Mouse (Mus musculus) midbrain, embryonic 16.5 days (tissue): ENCODE measurements around the gene Hsd17b2. TPM values are rescaled to one million over a fixed set of nuclear protein-coding genes. Genes with fewer than 3 reads are reported as not detected.
"Not testable (repeated sequence)": the region's sequence is repeated elsewhere in the genome, so short reads cannot be mapped to it uniquely, and the experiment has no call there.

ENCODE experiments used
- ATAC-seq: fragments of 200-750 bp; cut with Nextera tagmentation; 2 replicates; pipeline ENCODE4 v1.8.0; 2017; ENCODE audit warnings: moderate TSS enrichment
- H3K27ac ChIP-seq: fragments of 300-500 bp; sonication (generic); 2 replicates; pipeline ENCODE4 v1.5.1; 2014; ENCODE audit warnings: mild to moderate bottlenecking, low read length, mixed read lengths
- H3K27me3 ChIP-seq: fragments of 300-500 bp; sonication (generic); 2 replicates; pipeline ENCODE4 v1.6.1; 2014; ENCODE audit warnings: low read depth, low read length, mixed read lengths; ENCODE audit not compliant: control insufficient read depth, insufficient read depth
- H3K36me3 ChIP-seq: fragments of 300-500 bp; sonication (generic); 2 replicates; pipeline ENCODE4 v1.6.1; 2014; ENCODE audit warnings: mild to moderate bottlenecking, low read length, moderate library complexity, mixed read lengths; ENCODE audit not compliant: control insufficient read depth, insufficient read depth
- H3K4me1 ChIP-seq: fragments of 300-500 bp; sonication (generic); 2 replicates; pipeline ENCODE4 v1.6.1; 2014; ENCODE audit warnings: mild to moderate bottlenecking, low read length, mixed read lengths; ENCODE audit not compliant: control insufficient read depth, insufficient read depth
- H3K4me2 ChIP-seq: fragments of 300-500 bp; sonication (generic); 2 replicates; pipeline ENCODE4 v1.6.1; 2014; ENCODE audit warnings: mild to moderate bottlenecking, low read length, mixed read lengths
- H3K4me3 ChIP-seq: fragments of 300-500 bp; sonication (generic); 2 replicates; pipeline ENCODE4 v1.5.1; 2014; ENCODE audit warnings: low read depth, mild to moderate bottlenecking, low read length, moderate library complexity, mixed read lengths
- H3K9ac ChIP-seq: fragments of 300-500 bp; sonication (generic); 2 replicates; pipeline ENCODE4 v1.6.1; 2014; ENCODE audit warnings: low read depth, low read length, mixed read lengths
- H3K9me3 ChIP-seq: fragments of 300-500 bp; sonication (generic); replicated peaks from 2 replicates; pipeline ENCODE4 v1.6.1; 2014; ENCODE audit warnings: mild to moderate bottlenecking, low read length, mixed read lengths; ENCODE audit not compliant: control insufficient read depth, poor library complexity, severe bottlenecking
- WGBS: fragments of 180-500 bp; shearing (Covaris S2); extraction: QIAGEN DNeasy Blood & Tissue Kit; methylation state at CpG from one replicate; pipeline ENCODE4 v1.1.7; 2014; 5-methylcytosine and 5-hydroxymethylcytosine counted together
- polyA plus RNA-seq: library from polyadenylated mRNA; unstranded; fragments of >200 nt; fragmentation: Nextera tagmentation; extraction: Ambion mirVana; gene quantifications from 2 replicates; pipeline ENCODE4 v1.2.1, GENCODE M21; 2015

Gene Hsd17b2
- polyA plus RNA-seq, 1 experiment from 2014 or later: 0.29 TPM

GRCm38 (mm10) chr8:117727561-117727960 lies 25.9 kb downstream of the Hsd17b2 start:
- Histone ChIP-seq H3K4me1 (no peaks in the 10 kb centered on the region), H3K4me2 (no peak overlapping the region), H3K4me3 (no peak overlapping the region), H3K9ac (no peak overlapping the region), H3K27me3 (no peaks in the 10 kb centered on the region), H3K27ac (no peak overlapping the region), H3K9me3 (peaks cover 3% of the 10 kb centered on the region; the same call in 1 of the 2 replicates), H3K36me3 (no peaks in the 10 kb centered on the region)
- 70% methylated on average over 5 of the region's 5 CpGs for WGBS
- ATAC-seq: no peak

GRCm38 (mm10) chr8:117728234-117728633 lies 26.5 kb downstream of the Hsd17b2 start:
- Histone ChIP-seq H3K27me3 (no peaks in the 10 kb centered on the region), H3K4me1 (no peaks in the 10 kb centered on the region), H3K4me2 (no peak overlapping the region), H3K9ac (no peak overlapping the region), H3K36me3 (no peaks in the 10 kb centered on the region), H3K27ac (no peak overlapping the region), H3K4me3 (no peak overlapping the region), H3K9me3 (no peaks in the 10 kb centered on the region)
- WGBS: 85% methylated on average over 4 of the region's 4 CpGs
- no peak for ATAC-seq

GRCm38 (mm10) chr8:117730980-117731379 lies 29.3 kb downstream of the Hsd17b2 start:
- WGBS: 60% methylated on average over 10 of the region's 10 CpGs
- Histone ChIP-seq H3K27ac (no peak overlapping the region), H3K4me3 (no peak overlapping the region), H3K4me2 (no peak overlapping the region), H3K36me3 (no peaks in the 10 kb centered on the region), H3K4me1 (no peaks in the 10 kb centered on the region), H3K9me3 (no peaks in the 10 kb centered on the region), H3K9ac (no peak overlapping the region), H3K27me3 (no peaks in the 10 kb centered on the region)
- ATAC-seq: no peak

- Histone ChIP-seq H3K27me3 (no peaks in the 10 kb centered on the region), H3K36me3 (no peaks in the 10 kb centered on the region), H3K27ac (no peak overlapping the region), H3K9ac (no peak overlapping the region), H3K4me2 (no peak overlapping the region), H3K4me1 (no peaks in the 10 kb centered on the region), H3K9me3 (no peaks in the 10 kb centered on the region), H3K4me3 (no peak overlapping the region)
- WGBS: 73% methylated on average over 3 of the region's 3 CpGs
- ATAC-seq: no peak
Measured at GRCm38 (mm10) chr8:117736657-117737175, 35.0 kb downstream of the Hsd17b2 start.

- H3K27ac ChIP-seq, H3K27me3 ChIP-seq, H3K9ac ChIP-seq, H3K36me3 ChIP-seq, ATAC-seq, H3K9me3 ChIP-seq, H3K4me1 ChIP-seq, H3K4me3 ChIP-seq, H3K4me2 ChIP-seq: not testable (repeated sequence)
- WGBS: 91% methylated on average over 1 of the region's 1 CpGs
Measured at GRCm38 (mm10) chr8:117738206-117738605, 36.5 kb downstream of the Hsd17b2 start.

GRCm38 (mm10) chr8:117740387-117740998 lies 38.8 kb downstream of the Hsd17b2 start:
- Histone ChIP-seq H3K9me3 (no peaks in the 10 kb centered on the region), H3K9ac (no peak overlapping the region), H3K27me3 (no peaks in the 10 kb centered on the region), H3K4me1 (no peaks in the 10 kb centered on the region), H3K4me2 (no peak overlapping the region), H3K36me3 (no peaks in the 10 kb centered on the region), H3K4me3 (no peak overlapping the region), H3K27ac (no peak overlapping the region)
- ATAC-seq: no peak
- 93% methylated on average over 5 of the region's 5 CpGs for WGBS

- Histone ChIP-seq H3K36me3 (no peaks in the 10 kb centered on the region), H3K4me2 (no peak overlapping the region), H3K4me3 (no peak overlapping the region), H3K27ac (no peak overlapping the region), H3K9me3 (no peaks in the 10 kb centered on the region), H3K27me3 (no peaks in the 10 kb centered on the region), H3K9ac (no peak overlapping the region), H3K4me1 (no peaks in the 10 kb centered on the region)
- no peak for ATAC-seq
- WGBS: 76% methylated on average over 15 of the region's 15 CpGs
Measured at GRCm38 (mm10) chr8:117742431-117743012, 40.8 kb downstream of the Hsd17b2 start.

GRCm38 (mm10) chr8:117746651-117747050 lies 44.9 kb downstream of the Hsd17b2 start:
- ATAC-seq: no peak
- 87% methylated on average over 5 of the region's 5 CpGs for WGBS
- Histone ChIP-seq H3K27me3 (no peaks in the 10 kb centered on the region), H3K27ac (no peak overlapping the region), H3K4me3 (no peak overlapping the region), H3K9ac (no peak overlapping the region), H3K4me1 (no peaks in the 10 kb centered on the region), H3K4me2 (no peak overlapping the region), H3K9me3 (no peaks in the 10 kb centered on the region), H3K36me3 (no peaks in the 10 kb centered on the region)

- H3K4me3 ChIP-seq: no peak overlapping the region
- WGBS: 57% methylated on average over 2 of the region's 2 CpGs
- no peak overlapping the region for H3K4me2 ChIP-seq
- ATAC-seq: no peak
- no peaks in the 10 kb centered on the region for H3K27me3 ChIP-seq
- H3K9ac ChIP-seq: no peak overlapping the region
- H3K27ac ChIP-seq: no peak overlapping the region
- H3K4me1 ChIP-seq: no peaks in the 10 kb centered on the region
- no peaks in the 10 kb centered on the region for H3K9me3 ChIP-seq
- H3K36me3 ChIP-seq: no peaks in the 10 kb centered on the region
Measured at GRCm38 (mm10) chr8:117747428-117747827, 45.7 kb downstream of the Hsd17b2 start.
